In the genomic region with DNA sequence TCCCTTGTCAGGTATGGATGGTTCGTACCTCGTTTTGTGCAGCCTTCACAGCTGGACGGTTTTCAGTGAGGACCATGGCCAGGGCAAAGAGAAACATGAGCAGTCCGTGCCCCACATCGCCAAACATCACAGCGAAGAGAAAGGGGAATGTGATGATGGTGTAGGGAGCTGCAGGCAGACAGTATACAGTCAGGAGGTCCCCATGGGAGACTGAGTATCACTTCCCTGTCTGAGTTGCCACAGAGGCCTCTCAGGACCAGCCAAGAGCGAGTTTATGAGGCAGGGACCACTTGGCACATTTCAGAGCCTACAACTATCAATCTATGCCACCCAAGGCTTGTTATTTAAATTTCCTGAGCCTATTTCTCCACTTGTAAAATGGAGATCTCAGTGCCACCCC, we compare ENCODE assay signal across 13 mouse cellular contexts. TPM values are rescaled to one million over a fixed set of nuclear protein-coding genes. Genes with fewer than 3 reads are reported as not detected.
DNase-seq lines count a peak whose midpoint lies in the region; ATAC-seq lines count a peak whose summit lies in the region.
"Had no signal": no experiment of that assay in that cellular context is flagged by ENCODE, and none has a peak within 500 bp of the region (broad histone marks: within the 10 kb centered on the region; RNA-seq: fewer than 3 reads in every experiment).

No protein-coding gene starts in this region.

- 0 out of 2 replicates have a peak, but pooled peaks have one; percentile 29 for ATAC-seq in common myeloid progenitor, adult 5-6 weeks (replicated peaks; ENCODE audit: low read depth, poor library complexity, severe bottlenecking)
- ATAC-seq in megakaryocyte progenitor cell, adult 5-6 weeks (replicated peaks; ENCODE audit: poor library complexity): peak; percentile 37; the same call in 1 of the 2 replicates
- no peak for ATAC-seq in erythroblast, adult 5-6 weeks (replicated peaks; ENCODE audit: low FRiP score, poor library complexity, severe bottlenecking)
- ATAC-seq: CD4-positive, CD25-positive, alpha-beta regulatory T cell, adult 4 months; forebrain, embryonic 16.5 days; intestine, postnatal 0 days had no signal

- DNase-seq in spleen, postnatal 36 days (ENCODE audit: low spot score in 2 of 2): peak; percentile 67 to 71
- no peak for DNase-seq in spleen, postnatal 14 days (ENCODE audit: low spot score in 2 of 2)
- DNase-seq in thymus, postnatal 4 days: no peak
- DNase-seq in adrenal gland, postnatal 36 days: no peak
- DNase-seq: adrenal gland, postnatal 10 days; cerebellum, adult 2 months; cerebellum, postnatal 10 days had no signal

RNA-seq across cellular contexts. Expression of gene Tcirg1, which starts 8.0 kb away (rescaled TPM):
- total RNA-seq in common myeloid progenitor, adult 5-6 weeks (2017): 37.0 and 49.2 TPM in 2 replicates
- 122 and 178 TPM in 2 replicates for total RNA-seq in megakaryocyte progenitor cell, adult 5-6 weeks (2015)
- total RNA-seq in megakaryocyte progenitor cell, adult 5-6 weeks (2017): 208 and 211 TPM in 2 replicates
- total RNA-seq in erythroblast, adult 5-6 weeks (2015; ENCODE audit: low replicate concordance): 41.2 and 46.3 TPM in 2 replicates
- total RNA-seq in erythroblast, adult 5-6 weeks (2017; ENCODE audit: low replicate concordance): 22.2 and 37.2 TPM in 2 replicates
- 10 to 100 TPM; 57.7 to 65.9 TPM for total RNA-seq in adrenal gland, postnatal 36 days (2021)

RNA-seq across cellular contexts. Expression of gene Ndufs8, which starts 13.6 kb away (rescaled TPM):
- 79.4 and 83.5 TPM in 2 replicates for total RNA-seq in common myeloid progenitor, adult 5-6 weeks (2017)
- 239 and 257 TPM in 2 replicates for total RNA-seq in megakaryocyte progenitor cell, adult 5-6 weeks (2015)
- 65.6 and 86.1 TPM in 2 replicates for total RNA-seq in megakaryocyte progenitor cell, adult 5-6 weeks (2017)
- total RNA-seq in erythroblast, adult 5-6 weeks (2015; ENCODE audit: low replicate concordance): 55.8 and 64.4 TPM in 2 replicates
- 11.0 and 14.0 TPM in 2 replicates for total RNA-seq in erythroblast, adult 5-6 weeks (2017; ENCODE audit: low replicate concordance)
- total RNA-seq in adrenal gland, postnatal 36 days (2021): 100 to 1,000 TPM; 331 to 356 TPM

RNA-seq across cellular contexts. Expression of gene Aldh3b1, which starts 30.7 kb away (rescaled TPM):
- total RNA-seq in common myeloid progenitor, adult 5-6 weeks (2017): 1.6 and 3.2 TPM in 2 replicates
- 5.0 and 6.9 TPM in 2 replicates for total RNA-seq in megakaryocyte progenitor cell, adult 5-6 weeks (2015)
- 10.5 and 12.6 TPM in 2 replicates for total RNA-seq in megakaryocyte progenitor cell, adult 5-6 weeks (2017)
- total RNA-seq in erythroblast, adult 5-6 weeks (2015; ENCODE audit: low replicate concordance): 4.4 and 10.6 TPM in 2 replicates
- 10.9 and 18.4 TPM in 2 replicates for total RNA-seq in erythroblast, adult 5-6 weeks (2017; ENCODE audit: low replicate concordance)
- total RNA-seq in adrenal gland, postnatal 36 days (2021): 100 to 1,000 TPM in 1 of 2 experiments, 10 to 100 TPM in 1; 30.1 to 194 TPM

RNA-seq across cellular contexts. Expression of gene Unc93b1, which starts 36.0 kb away (rescaled TPM):
- 83.0 and 99.7 TPM in 2 replicates for total RNA-seq in common myeloid progenitor, adult 5-6 weeks (2017)
- total RNA-seq in megakaryocyte progenitor cell, adult 5-6 weeks (2015): 95.9 and 111 TPM in 2 replicates
- 175 and 202 TPM in 2 replicates for total RNA-seq in megakaryocyte progenitor cell, adult 5-6 weeks (2017)
- total RNA-seq in erythroblast, adult 5-6 weeks (2015; ENCODE audit: low replicate concordance): 25.1 and 47.1 TPM in 2 replicates
- total RNA-seq in erythroblast, adult 5-6 weeks (2017; ENCODE audit: low replicate concordance): 34.2 and 50.3 TPM in 2 replicates
- 10 to 100 TPM; 49.1 to 62.5 TPM for total RNA-seq in adrenal gland, postnatal 36 days (2021)

RNA-seq across cellular contexts. Expression of gene Chka, which starts 47.4 kb away (rescaled TPM):
- total RNA-seq in common myeloid progenitor, adult 5-6 weeks (2017): 30.9 and 46.5 TPM in 2 replicates
- 39.7 and 43.8 TPM in 2 replicates for total RNA-seq in megakaryocyte progenitor cell, adult 5-6 weeks (2015)
- 38.2 and 39.8 TPM in 2 replicates for total RNA-seq in megakaryocyte progenitor cell, adult 5-6 weeks (2017)
- total RNA-seq in erythroblast, adult 5-6 weeks (2015; ENCODE audit: low replicate concordance): 6.1 and 9.4 TPM in 2 replicates
- 6.2 and 7.4 TPM in 2 replicates for total RNA-seq in erythroblast, adult 5-6 weeks (2017; ENCODE audit: low replicate concordance)
- 100 to 1,000 TPM; 112 to 133 TPM for total RNA-seq in adrenal gland, postnatal 36 days (2021)

Comparison
In these comparisons a context has a peak if more than half of its experiments do, and no peak if none do; other contexts are left out.
1. DNase-seq: peak in spleen, postnatal 36 days (2 of 2); none in spleen, postnatal 14 days (0 of 2), thymus, postnatal 4 days (single experiment) and adrenal gland, postnatal 36 days (0 of 2).